Mouse (Mus musculus) heart, adult 2 months (tissue): ENCODE measurements around the gene Sulf2. TPM values are rescaled to one million over a fixed set of nuclear protein-coding genes. Genes with fewer than 3 reads are reported as not detected.
A peak's percentile ranks its signal among the peaks of the same experiment; 100 is the strongest.

Experiments used
- DNase-seq, 2 experiments: peaks; one replicate each; pipeline ENCODE4 v3.0.0; 2021
- H3K27ac ChIP-seq: fragments of 200-600 bp; 2 replicates; pipeline ENCODE4 v1.8.1; 2022
- H3K27me3 ChIP-seq: fragments of 200-500 bp; 2 replicates; pipeline ENCODE4 v1.6.1; 2012; ENCODE audit warnings: mild to moderate bottlenecking, low read length, inconsistent platforms, mixed read lengths; ENCODE audit not compliant: control insufficient read depth, insufficient read depth
- H3K36me3 ChIP-seq: fragments of 200-500 bp; 2 replicates; pipeline ENCODE4 v1.6.1; 2012; ENCODE audit warnings: low read length, inconsistent platforms; ENCODE audit not compliant: control insufficient read depth, insufficient read depth
- H3K4me1 ChIP-seq: fragments of 200-500 bp; 2 replicates; pipeline ENCODE4 v1.6.1; 2011; ENCODE audit warnings: low read length; ENCODE audit not compliant: control insufficient read depth, insufficient read depth
- H3K4me3 ChIP-seq: fragments of 200-600 bp; 2 replicates; pipeline ENCODE4 v1.8.1; 2022
- H3K79me2 ChIP-seq: fragments of 200-500 bp; replicated peaks from 2 replicates; pipeline ENCODE4 v1.6.1; 2012; ENCODE audit warnings: mild to moderate bottlenecking, inconsistent platforms, low read length, moderate library complexity, mixed read lengths; ENCODE audit not compliant: control insufficient read depth, insufficient read depth
- H3K9ac ChIP-seq: fragments of 200-500 bp; 2 replicates; pipeline ENCODE4 v1.6.1; 2012; ENCODE audit warnings: low read depth, mild to moderate bottlenecking, control low read depth, inconsistent platforms, low read length, mixed read lengths
- CTCF ChIP-seq: fragments of 200-600 bp; IDR thresholded peaks from 2 replicates; pipeline ENCODE4 v1.8.1; 2022; ENCODE audit warnings: antibody characterized with exemption, mild to moderate bottlenecking, moderate library complexity
- EP300 ChIP-seq: fragments of 200-500 bp; IDR thresholded peaks from 2 replicates; pipeline ENCODE4 v1.6.1; 2011; ENCODE audit warnings: low read depth, low read length, control low read depth; ENCODE audit not compliant: insufficient read depth
- POLR2A ChIP-seq: fragments of 200-500 bp; IDR thresholded peaks from 2 replicates; pipeline ENCODE4 v1.6.1; 2011; ENCODE audit warnings: mild to moderate bottlenecking, low read depth, low read length, control low read depth; ENCODE audit not compliant: insufficient read depth
- WGBS: fragments of 180-500 bp; shearing (Covaris S2); methylation state at CpG from one replicate; pipeline ENCODE4 v1.1.7; 2018; 5-methylcytosine and 5-hydroxymethylcytosine counted together
- intact Hi-C: fragments of 180-260 bp; cut with DNase I; formaldehyde crosslinking; loops from one replicate; pipeline ENCODE4 v1.15.1; 2025
- polyA plus RNA-seq: library from polyadenylated mRNA; depleted of rRNA; stranded (reverse); fragments of >200 nt; gene quantifications from 2 replicates; pipeline ENCODE4 v1.2.3, GENCODE M21; 2012
- total RNA-seq, 2 experiments: library from RNA; stranded (reverse); gene quantifications; 2 replicates each; pipeline ENCODE4 v1.2.3; 2021

Gene Sulf2
- total and polyA plus RNA-seq, 3 experiments: 38.5 to 51.0 (median 43.9) TPM

- Histone ChIP-seq H3K9ac (no peak overlapping the region), H3K36me3 (no peaks in the 10 kb centered on the region), H3K27me3 (no peaks in the 10 kb centered on the region), H3K79me2 (no peaks in the 10 kb centered on the region), H3K4me3 (no peak overlapping the region), H3K27ac (peak overlapping the region; percentile 40), H3K4me1 (peaks cover 8% of the 10 kb centered on the region)
- intact Hi-C loops: no loop called here
- TF ChIP-seq EP300 (peak; percentile 84), CTCF (no peak)
- WGBS: 19% methylated on average over 6 of the region's 6 CpGs
- DNase-seq: peak; percentile 71 to 85
Measured at GRCm38 (mm10) chr2:166122781-166123180, 32.7 kb downstream of the Sulf2 start.

GRCm38 (mm10) chr2:166121681-166122355 is 33.6 kb downstream of the Sulf2 start:
- Histone ChIP-seq H3K27ac (no peak overlapping the region), H3K36me3 (no peaks in the 10 kb centered on the region), H3K27me3 (no peaks in the 10 kb centered on the region), H3K4me3 (no peak overlapping the region), H3K4me1 (peaks cover 8% of the 10 kb centered on the region), H3K79me2 (no peaks in the 10 kb centered on the region), H3K9ac (no peak overlapping the region)
- no peak for DNase-seq
- WGBS: 73% methylated on average over 14 of the region's 14 CpGs
- intact Hi-C loops: no loop called here
- no peak for TF ChIP-seq CTCF
- TF ChIP-seq POLR2A: no peak
- no peak for TF ChIP-seq EP300

- Histone ChIP-seq H3K27me3 (no peaks in the 10 kb centered on the region), H3K4me3 (no peak overlapping the region), H3K27ac (no peak overlapping the region), H3K9ac (no peak overlapping the region), H3K79me2 (no peaks in the 10 kb centered on the region), H3K4me1 (peaks cover 10% of the 10 kb centered on the region), H3K36me3 (no peaks in the 10 kb centered on the region)
- TF ChIP-seq EP300: no peak
- TF ChIP-seq POLR2A: no peak
- TF ChIP-seq CTCF: no peak
- intact Hi-C loops: no loop called here
- 50% methylated on average over 2 of the region's 2 CpGs for WGBS
- no peak for DNase-seq
Measured at GRCm38 (mm10) chr2:166119992-166120391, 35.5 kb downstream of the Sulf2 start.

GRCm38 (mm10) chr2:166116704-166117103 is 38.8 kb downstream of the Sulf2 start:
- no peak overlapping the region for H3K4me3 ChIP-seq
- no peak overlapping the region for H3K9ac ChIP-seq
- no peaks in the 10 kb centered on the region for H3K79me2 ChIP-seq
- peak overlapping the region; percentile 55 for H3K27ac ChIP-seq
- H3K4me1 ChIP-seq: peaks cover 2% of the 10 kb centered on the region; the same call in 1 of the 2 replicates
- H3K27me3 ChIP-seq: no peaks in the 10 kb centered on the region
- no peak for TF ChIP-seq EP300
- TF ChIP-seq CTCF: no peak
- TF ChIP-seq POLR2A: no peak
- 94% methylated on average over 16 of the region's 16 CpGs for WGBS
- intact Hi-C loops: no loop called here
- no peak for DNase-seq
- no peaks in the 10 kb centered on the region for H3K36me3 ChIP-seq

- 64% methylated on average over 7 of the region's 7 CpGs for WGBS
- Histone ChIP-seq H3K27me3 (no peaks in the 10 kb centered on the region), H3K79me2 (no peaks in the 10 kb centered on the region), H3K9ac (no peak overlapping the region), H3K4me3 (no peak overlapping the region), H3K4me1 (peaks cover 2% of the 10 kb centered on the region; the same call in 1 of the 2 replicates), H3K27ac (peak overlapping the region; percentile 55), H3K36me3 (no peaks in the 10 kb centered on the region)
- DNase-seq: no peak
- intact Hi-C loops: no loop called here
- TF ChIP-seq EP300 (no peak), CTCF (no peak), POLR2A (0 out of 2 replicates have a peak, but pooled peaks have one; percentile 8)
Measured at GRCm38 (mm10) chr2:166116278-166116608, 39.2 kb downstream of the Sulf2 start.

GRCm38 (mm10) chr2:166115571-166116277 is 39.7 kb downstream of the Sulf2 start:
- no peaks in the 10 kb centered on the region for H3K36me3 ChIP-seq
- 71% methylated on average over 15 of the region's 15 CpGs for WGBS
- H3K9ac ChIP-seq: no peak overlapping the region
- TF ChIP-seq EP300 (0 out of 2 replicates have a peak, but pooled peaks have one; percentile 63), POLR2A (0 out of 2 replicates have a peak, but pooled peaks have one; percentile 13), CTCF (no peak)
- no peaks in the 10 kb centered on the region for H3K27me3 ChIP-seq
- peaks cover 2% of the 10 kb centered on the region; the same call in 1 of the 2 replicates for H3K4me1 ChIP-seq
- H3K79me2 ChIP-seq: no peaks in the 10 kb centered on the region
- peak; percentile 85 to 88 for DNase-seq
- intact Hi-C loops: no loop called here
- H3K4me3 ChIP-seq: no peak overlapping the region
- peak overlapping the region; percentile 55 for H3K27ac ChIP-seq
